Mouse (Mus musculus): ENCODE results near the gene Ccdc9. TPM values are rescaled to one million over a fixed set of nuclear protein-coding genes. Genes with fewer than 3 reads are reported as not detected.

Ccdc9 gene
- polyA plus RNA-seq, 1 experiment from 2014 or later: 18.2 TPM

DNA sequence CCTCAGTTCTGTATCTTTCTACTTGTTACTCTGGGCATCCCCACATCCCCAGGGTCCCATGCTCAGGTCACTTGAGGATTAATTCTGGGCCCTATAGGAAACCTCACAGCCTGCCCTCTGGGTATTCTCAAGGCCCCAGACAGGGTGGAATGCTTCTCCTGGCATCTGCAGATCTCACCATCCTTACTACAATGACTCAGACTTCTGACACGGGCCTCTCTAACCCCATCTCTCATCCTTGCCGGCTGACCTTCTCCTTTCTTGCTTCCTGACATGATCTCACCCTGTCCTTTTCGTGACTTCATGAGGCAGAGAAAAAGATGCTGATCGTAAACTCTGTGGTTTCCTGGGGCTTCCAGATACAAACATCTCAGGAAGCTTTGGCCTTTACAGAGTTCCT, 32.4 kb downstream of the Ccdc9 start:
- ATAC-seq (ENCODE audit: low FRiP score): no peak
- no peak overlapping the region for H3K9ac ChIP-seq (ENCODE audit: low read depth, low read length)

DNA sequence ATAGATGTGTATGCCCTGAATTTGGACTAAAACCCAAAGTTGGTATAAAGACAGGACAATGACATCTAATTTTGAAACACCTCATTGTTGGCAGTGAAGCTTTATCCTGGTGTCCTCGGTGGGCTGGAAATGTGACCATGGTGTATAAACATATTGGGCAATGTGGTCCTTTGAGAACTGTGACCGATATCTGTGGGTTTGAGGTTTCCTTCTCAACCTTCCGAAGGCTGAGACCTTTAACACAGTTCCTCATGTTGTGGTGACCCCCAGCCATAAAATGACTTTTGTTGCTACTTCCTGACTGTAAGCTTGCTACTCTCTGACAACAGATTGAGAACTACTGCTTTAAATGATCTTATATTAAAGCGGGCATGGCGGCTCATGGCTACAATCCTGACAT, 35.9 kb downstream of the Ccdc9 start:
- DNase-seq (ENCODE audit: low spot score) (no peak), ATAC-seq (ENCODE audit: low FRiP score) (no peak)
- WGBS: 86% methylated on average over 5 of the region's 5 CpGs
- Histone ChIP-seq H3K27ac (ENCODE audit: low read depth, low read length) (no peak overlapping the region), H3K4me3 (ENCODE audit: low read depth, low read length) (no peak overlapping the region), H3K4me1 (replicated peaks; ENCODE audit: control insufficient read depth, insufficient read depth, low read length) (no peaks in the 10 kb centered on the region), H3K27me3 (ENCODE audit: control insufficient read depth, insufficient read depth, low read length) (no peaks in the 10 kb centered on the region), H3K9ac (ENCODE audit: low read depth, low read length) (no peak overlapping the region), H3K9me3 (ENCODE audit: control insufficient read depth, low read length) (no peaks in the 10 kb centered on the region), H3K4me2 (replicated peaks; ENCODE audit: low read depth, low read length) (no peak overlapping the region), H3K36me3 (ENCODE audit: control insufficient read depth, insufficient read depth, low read length) (no peaks in the 10 kb centered on the region)

More for the DNA sequence above, 32.4 kb downstream of the Ccdc9 start:
- Histone ChIP-seq H3K36me3 (ENCODE audit: control insufficient read depth, insufficient read depth, low read length) (no peaks in the 10 kb centered on the region), H3K4me1 (replicated peaks; ENCODE audit: control insufficient read depth, insufficient read depth, low read length) (no peaks in the 10 kb centered on the region), H3K27me3 (ENCODE audit: control insufficient read depth, insufficient read depth, low read length) (no peaks in the 10 kb centered on the region), H3K4me2 (replicated peaks; ENCODE audit: low read depth, low read length) (no peak overlapping the region), H3K27ac (ENCODE audit: low read depth, low read length) (no peak overlapping the region), H3K9me3 (ENCODE audit: control insufficient read depth, low read length) (no peaks in the 10 kb centered on the region), H3K4me3 (ENCODE audit: low read depth, low read length) (no peak overlapping the region)
- DNase-seq (ENCODE audit: low spot score): no peak
- whole genome bisulfite sequencing: 65% methylated on average over 4 of the region's 4 CpGs

DNA sequence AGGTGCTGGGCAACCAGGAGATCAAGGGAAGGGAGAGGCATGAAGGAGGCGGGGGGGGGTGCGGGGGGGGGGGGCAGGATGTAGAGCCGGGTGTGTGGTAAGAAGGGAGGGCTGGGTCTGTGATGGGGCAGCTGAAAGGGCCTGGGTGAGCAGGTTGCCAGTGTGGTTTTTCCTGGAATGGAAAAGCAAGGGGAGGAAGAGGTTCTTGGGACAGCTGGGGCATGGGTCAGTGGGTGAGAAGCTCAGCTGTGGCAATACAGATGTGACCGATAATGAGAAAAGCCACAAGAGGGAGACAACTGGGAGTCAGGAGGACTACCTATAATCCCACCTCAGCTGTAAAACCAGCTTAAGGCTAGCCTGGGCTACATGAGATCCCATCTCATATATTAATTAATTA, 40.6 kb downstream of the Ccdc9 start:
- Histone ChIP-seq H3K9ac (ENCODE audit: low read depth, low read length) (no peak overlapping the region), H3K36me3 (ENCODE audit: control insufficient read depth, insufficient read depth, low read length) (no peaks in the 10 kb centered on the region), H3K4me2 (replicated peaks; ENCODE audit: low read depth, low read length) (no peak overlapping the region), H3K4me3 (ENCODE audit: low read depth, low read length) (no peak overlapping the region), H3K27me3 (ENCODE audit: control insufficient read depth, insufficient read depth, low read length) (no peaks in the 10 kb centered on the region), H3K4me1 (replicated peaks; ENCODE audit: control insufficient read depth, insufficient read depth, low read length) (no peaks in the 10 kb centered on the region), H3K27ac (ENCODE audit: low read depth, low read length) (no peak overlapping the region), H3K9me3 (ENCODE audit: control insufficient read depth, low read length) (no peaks in the 10 kb centered on the region)
- no peak for ATAC-seq (ENCODE audit: low FRiP score)
- DNase-seq (ENCODE audit: low spot score): no peak
- WGBS: 60% methylated on average over 2 of the region's 4 CpGs

DNA sequence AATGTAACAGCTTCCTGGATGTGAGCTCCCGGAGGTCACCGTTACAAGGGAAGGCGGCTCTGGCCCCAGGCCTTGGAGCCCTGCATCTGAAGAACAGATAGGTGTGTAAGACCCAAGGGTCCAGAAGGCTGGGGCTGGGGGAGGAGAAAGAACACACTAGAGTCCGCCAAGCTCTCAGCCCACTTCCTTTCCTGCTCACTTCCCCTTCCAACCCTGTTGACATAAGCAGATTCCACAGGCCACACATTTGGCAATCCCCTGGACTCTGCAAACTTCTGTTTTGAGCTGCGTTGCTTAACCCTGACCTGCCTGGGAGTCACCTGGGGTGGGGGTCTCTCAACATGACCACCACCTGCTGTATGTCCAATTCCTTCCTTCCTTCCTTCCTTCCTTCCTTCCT, 42.5 kb downstream of the Ccdc9 start, which contains the start of gene C5ar2:
Gene C5ar2 (minus strand): TSS at position 88 of the 400 bp plus-strand sequence.
- WGBS: 76% methylated on average over 5 of the region's 5 CpGs
- H3K4me2 ChIP-seq (replicated peaks; ENCODE audit: low read depth, low read length): no peak within 1 kb of the TSS
- no peaks in the 10 kb centered on the region for H3K27me3 ChIP-seq (ENCODE audit: control insufficient read depth, insufficient read depth, low read length)
- H3K4me3 ChIP-seq (ENCODE audit: low read depth, low read length): no peak within 1 kb of the TSS
- H3K9ac ChIP-seq (ENCODE audit: low read depth, low read length): no peak within 1 kb of the TSS
- no peak for DNase-seq (ENCODE audit: low spot score)
- no peak for ATAC-seq (ENCODE audit: low FRiP score)
- H3K36me3 ChIP-seq (ENCODE audit: control insufficient read depth, insufficient read depth, low read length): no peaks in the 10 kb centered on the region
- H3K4me1 ChIP-seq (replicated peaks; ENCODE audit: control insufficient read depth, insufficient read depth, low read length): no peaks in the 10 kb centered on the region
- no peaks in the 10 kb centered on the region for H3K9me3 ChIP-seq (ENCODE audit: control insufficient read depth, low read length)
- no peak within 1 kb of the TSS for H3K27ac ChIP-seq (ENCODE audit: low read depth, low read length)

DNA sequence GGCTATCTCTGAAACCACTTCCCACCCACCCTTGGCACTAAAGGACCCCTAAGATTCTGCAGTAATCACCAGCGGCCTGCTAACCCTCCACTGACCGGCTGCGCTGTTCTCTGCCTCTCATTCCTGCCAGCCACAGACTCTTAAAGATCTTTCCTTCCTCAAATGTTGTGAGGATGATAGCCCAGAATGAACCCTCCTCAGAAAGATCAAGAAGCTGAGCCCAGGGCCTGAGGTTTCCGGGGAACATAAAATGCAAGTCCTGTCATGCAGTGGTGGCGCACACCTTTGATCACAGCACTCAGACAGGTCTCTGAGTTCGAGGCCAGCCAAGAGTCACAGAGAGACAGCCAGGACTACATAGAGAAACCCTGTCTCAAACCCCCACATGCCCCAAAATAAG, 44.4 kb downstream of the Ccdc9 start:
- no peaks in the 10 kb centered on the region for H3K27me3 ChIP-seq (ENCODE audit: control insufficient read depth, insufficient read depth, low read length)
- ATAC-seq (ENCODE audit: low FRiP score) (no peak), DNase-seq (ENCODE audit: low spot score) (no peak)
- 89% methylated on average over 6 of the region's 6 CpGs for WGBS
- no peaks in the 10 kb centered on the region for H3K36me3 ChIP-seq (ENCODE audit: control insufficient read depth, insufficient read depth, low read length)
- H3K9ac ChIP-seq (ENCODE audit: low read depth, low read length): no peak overlapping the region
- no peak overlapping the region for H3K27ac ChIP-seq (ENCODE audit: low read depth, low read length)
- no peaks in the 10 kb centered on the region for H3K4me1 ChIP-seq (replicated peaks; ENCODE audit: control insufficient read depth, insufficient read depth, low read length)
- H3K9me3 ChIP-seq (ENCODE audit: control insufficient read depth, low read length): no peaks in the 10 kb centered on the region
- no peak overlapping the region for H3K4me3 ChIP-seq (ENCODE audit: low read depth, low read length)
- no peak overlapping the region for H3K4me2 ChIP-seq (replicated peaks; ENCODE audit: low read depth, low read length)

DNA sequence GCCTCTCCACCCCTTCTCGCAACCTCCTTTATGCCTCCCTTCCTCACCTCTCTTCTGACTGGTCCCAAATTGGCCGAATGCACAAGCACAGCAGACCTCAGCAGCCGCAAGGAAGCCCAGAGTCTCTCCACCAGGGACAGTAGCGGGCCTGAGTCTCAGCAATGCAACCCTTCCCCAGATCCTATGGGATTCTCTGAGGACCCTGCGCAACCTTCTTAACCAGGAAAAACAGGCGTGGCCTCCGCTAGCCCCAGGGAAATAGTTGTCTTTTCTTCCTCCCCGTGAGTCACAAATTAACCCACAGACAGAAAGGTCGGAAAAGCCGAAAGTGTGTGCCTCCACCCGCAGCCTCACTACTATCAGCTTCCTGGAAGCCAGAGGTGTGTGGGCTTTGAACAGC, 44.8 kb downstream of the Ccdc9 start:
- WGBS: 67% methylated on average over 11 of the region's 11 CpGs
- Histone ChIP-seq H3K4me1 (replicated peaks; ENCODE audit: control insufficient read depth, insufficient read depth, low read length) (no peaks in the 10 kb centered on the region), H3K9me3 (ENCODE audit: control insufficient read depth, low read length) (no peaks in the 10 kb centered on the region), H3K36me3 (ENCODE audit: control insufficient read depth, insufficient read depth, low read length) (no peaks in the 10 kb centered on the region), H3K9ac (ENCODE audit: low read depth, low read length) (no peak overlapping the region), H3K4me3 (ENCODE audit: low read depth, low read length) (no peak overlapping the region), H3K27ac (ENCODE audit: low read depth, low read length) (no peak overlapping the region), H3K27me3 (ENCODE audit: control insufficient read depth, insufficient read depth, low read length) (no peaks in the 10 kb centered on the region), H3K4me2 (replicated peaks; ENCODE audit: low read depth, low read length) (no peak overlapping the region)
- DNase-seq (ENCODE audit: low spot score): no peak
- ATAC-seq (ENCODE audit: low FRiP score): no peak

DNA sequence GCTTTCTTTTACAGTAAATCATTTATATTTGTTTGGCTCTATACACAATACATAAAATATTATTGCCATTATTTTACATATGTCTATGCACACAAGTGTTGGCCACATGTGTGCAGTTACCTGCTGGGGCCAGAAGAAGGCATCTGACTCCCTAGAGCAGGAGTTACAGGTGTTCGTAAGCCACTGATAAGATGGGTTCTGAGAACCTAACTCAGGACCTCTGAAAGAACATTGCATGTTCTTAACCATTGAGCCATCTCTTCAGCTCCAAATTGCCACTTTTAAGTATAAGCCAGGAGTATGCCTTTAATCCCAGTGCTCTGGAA, 45.7 kb downstream of the Ccdc9 start:
- Histone ChIP-seq H3K9ac (ENCODE audit: low read depth, low read length) (no peak overlapping the region), H3K36me3 (ENCODE audit: control insufficient read depth, insufficient read depth, low read length) (no peaks in the 10 kb centered on the region), H3K4me2 (replicated peaks; ENCODE audit: low read depth, low read length) (no peak overlapping the region), H3K27ac (ENCODE audit: low read depth, low read length) (no peak overlapping the region), H3K4me1 (replicated peaks; ENCODE audit: control insufficient read depth, insufficient read depth, low read length) (no peaks in the 10 kb centered on the region), H3K9me3 (ENCODE audit: control insufficient read depth, low read length) (no peaks in the 10 kb centered on the region), H3K27me3 (ENCODE audit: control insufficient read depth, insufficient read depth, low read length) (no peaks in the 10 kb centered on the region), H3K4me3 (ENCODE audit: low read depth, low read length) (no peak overlapping the region)
- DNase-seq (ENCODE audit: low spot score) (no peak), ATAC-seq (ENCODE audit: low FRiP score) (no peak)
- WGBS: 93% methylated on average over 1 of the region's 1 CpGs

DNA sequence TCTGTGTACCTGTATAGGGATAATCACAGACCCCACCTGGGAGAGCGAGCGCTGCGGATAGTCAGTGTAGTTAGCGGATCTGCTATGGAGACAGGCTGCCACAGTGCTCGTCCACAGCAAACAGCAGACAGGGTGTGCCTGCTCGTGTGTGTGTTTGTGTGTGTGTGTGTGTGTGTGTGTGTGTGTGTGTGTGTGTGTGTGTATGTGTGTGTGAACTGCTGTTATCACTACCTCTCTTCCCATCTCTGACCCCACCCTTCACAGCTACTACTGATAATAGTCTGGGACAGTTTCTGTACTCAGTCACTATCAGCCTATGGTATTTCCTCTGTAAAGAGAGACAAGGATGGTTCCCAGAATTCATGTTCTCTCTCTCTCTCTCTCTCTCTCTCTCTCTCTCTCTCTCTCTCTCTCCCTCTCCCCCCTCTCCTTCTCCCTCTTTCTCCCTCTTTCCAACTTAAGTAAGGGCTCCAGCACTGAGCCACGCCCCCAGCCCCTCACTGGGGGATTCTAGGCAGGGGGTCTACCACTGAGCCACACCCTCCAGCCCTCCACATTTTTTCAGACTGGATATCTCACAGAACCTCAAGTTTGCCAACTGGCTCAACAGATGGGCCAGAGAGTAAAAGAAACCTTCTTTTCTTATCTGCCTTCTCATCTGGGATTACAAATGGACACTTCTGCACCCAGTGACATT, 46.2 kb downstream of the Ccdc9 start:
- DNase-seq (ENCODE audit: low spot score) (no peak), ATAC-seq (ENCODE audit: low FRiP score) (no peak)
- no peak overlapping the region for H3K4me2 ChIP-seq (replicated peaks; ENCODE audit: low read depth, low read length)
- no peaks in the 10 kb centered on the region for H3K4me1 ChIP-seq (replicated peaks; ENCODE audit: control insufficient read depth, insufficient read depth, low read length)
- WGBS: 78% methylated on average over 7 of the region's 7 CpGs
- H3K27ac ChIP-seq (ENCODE audit: low read depth, low read length): no peak overlapping the region
- no peaks in the 10 kb centered on the region for H3K36me3 ChIP-seq (ENCODE audit: control insufficient read depth, insufficient read depth, low read length)
- no peak overlapping the region for H3K4me3 ChIP-seq (ENCODE audit: low read depth, low read length)
- H3K9ac ChIP-seq (ENCODE audit: low read depth, low read length): no peak overlapping the region
- no peaks in the 10 kb centered on the region for H3K27me3 ChIP-seq (ENCODE audit: control insufficient read depth, insufficient read depth, low read length)
- H3K9me3 ChIP-seq (ENCODE audit: control insufficient read depth, low read length): no peaks in the 10 kb centered on the region

DNA sequence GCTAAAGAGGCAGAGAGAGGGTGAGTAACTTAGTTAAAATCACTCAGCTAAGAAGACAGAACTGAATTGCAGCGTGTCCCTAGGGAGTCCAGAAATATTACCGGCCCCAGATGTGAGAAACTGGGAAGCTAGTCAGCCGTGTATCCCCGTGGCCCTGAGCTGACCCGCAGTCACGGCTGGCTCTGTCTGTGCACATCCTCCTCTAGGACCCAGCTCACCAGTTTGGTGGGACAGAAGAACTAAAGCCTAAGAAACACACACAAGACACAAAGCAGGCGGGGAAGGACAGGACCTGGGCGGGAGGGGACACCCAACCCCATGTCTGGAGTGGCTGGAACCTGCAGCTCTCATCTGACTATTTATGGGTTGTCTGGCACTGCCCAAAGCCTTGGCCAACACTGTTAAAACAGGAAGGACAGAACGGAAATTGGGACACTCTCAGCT, 47.0 kb downstream of the Ccdc9 start:
- Histone ChIP-seq H3K27ac (ENCODE audit: low read depth, low read length) (no peak overlapping the region), H3K9me3 (ENCODE audit: control insufficient read depth, low read length) (no peaks in the 10 kb centered on the region), H3K4me3 (ENCODE audit: low read depth, low read length) (no peak overlapping the region), H3K4me2 (replicated peaks; ENCODE audit: low read depth, low read length) (no peak overlapping the region), H3K9ac (ENCODE audit: low read depth, low read length) (no peak overlapping the region), H3K4me1 (replicated peaks; ENCODE audit: control insufficient read depth, insufficient read depth, low read length) (no peaks in the 10 kb centered on the region), H3K36me3 (ENCODE audit: control insufficient read depth, insufficient read depth, low read length) (no peaks in the 10 kb centered on the region), H3K27me3 (ENCODE audit: control insufficient read depth, insufficient read depth, low read length) (no peaks in the 10 kb centered on the region)
- ATAC-seq (ENCODE audit: low FRiP score) (no peak), DNase-seq (ENCODE audit: low spot score) (no peak)
- 58% methylated on average over 9 of the region's 9 CpGs for WGBS

All from hindbrain, embryonic 11.5 days (tissue).